Mouse (Mus musculus) hindbrain, embryonic 15.5 days (tissue): ENCODE measurements around the gene Spata5. TPM values are rescaled to one million over a fixed set of nuclear protein-coding genes. Genes with fewer than 3 reads are reported as not detected.

Source experiments
- ATAC-seq: fragments of 200-750 bp; cut with Nextera tagmentation; 2 replicates; pipeline ENCODE4 v1.8.0; 2017; ENCODE audit warnings: low read depth, moderate number of reproducible peaks, moderate TSS enrichment; ENCODE audit not compliant: low FRiP score
- H3K27ac ChIP-seq: fragments of 300-500 bp; sonication (generic); replicated peaks from 2 replicates; pipeline ENCODE4 v1.5.1; 2015; ENCODE audit warnings: mild to moderate bottlenecking, inconsistent platforms
- H3K27me3 ChIP-seq: fragments of 300-500 bp; sonication (generic); 2 replicates; pipeline ENCODE4 v1.6.1; 2015; ENCODE audit warnings: control low read depth, inconsistent platforms
- H3K36me3 ChIP-seq: fragments of 300-500 bp; sonication (generic); 2 replicates; pipeline ENCODE4 v1.6.1; 2015; ENCODE audit warnings: control low read depth, inconsistent platforms
- H3K4me1 ChIP-seq: fragments of 300-500 bp; sonication (generic); replicated peaks from 2 replicates; pipeline ENCODE4 v1.6.1; 2015; ENCODE audit warnings: control low read depth, inconsistent platforms
- H3K4me2 ChIP-seq: fragments of 300-500 bp; sonication (generic); 2 replicates; pipeline ENCODE4 v1.6.1; 2015; ENCODE audit warnings: moderate library complexity, mild to moderate bottlenecking, inconsistent platforms
- H3K4me3 ChIP-seq: fragments of 300-500 bp; sonication (generic); 2 replicates; pipeline ENCODE4 v1.5.1; 2015; ENCODE audit warnings: mild to moderate bottlenecking, inconsistent platforms
- H3K9ac ChIP-seq: fragments of 300-500 bp; sonication (generic); 2 replicates; pipeline ENCODE4 v1.6.1; 2015; ENCODE audit warnings: inconsistent platforms
- H3K9me3 ChIP-seq: fragments of 300-500 bp; sonication (generic); 2 replicates; pipeline ENCODE4 v1.6.1; 2016; ENCODE audit warnings: control low read depth, inconsistent platforms
- WGBS: fragments of 180-500 bp; shearing (Covaris S2); methylation state at CpG from one replicate; pipeline ENCODE4 v1.1.7; 2015; 5-methylcytosine and 5-hydroxymethylcytosine counted together
- polyA plus RNA-seq: library from polyadenylated mRNA; unstranded; fragments of >200 nt; fragmentation: Nextera tagmentation; extraction: Ambion mirVana; gene quantifications from 2 replicates; pipeline ENCODE4 v1.2.1, GENCODE M21; 2015

The Spata5 gene
- polyA plus RNA-seq, 1 experiment from 2014 or later = 29.9 TPM

- H3K4me2 ChIP-seq = no peak overlapping the region
- ATAC-seq = no peak
These were observed 146.4 kb downstream of the Spata5 start for GRCm38 (mm10) chr3:37566097-37566496.

GRCm38 (mm10) chr3:37567505-37567904 is 147.8 kb downstream of the Spata5 start:
- H3K9ac ChIP-seq = no peak overlapping the region
- H3K27me3 ChIP-seq = no peaks in the 10 kb centered on the region
- H3K4me2 ChIP-seq = no peak overlapping the region
- H3K4me1 ChIP-seq = peaks cover 11% of the 10 kb centered on the region
- H3K27ac ChIP-seq = no peak overlapping the region
- no peak overlapping the region for H3K4me3 ChIP-seq
- H3K36me3 ChIP-seq = no peaks in the 10 kb centered on the region
- 91% methylated on average over 1 of the region's 1 CpGs for WGBS
- ATAC-seq = no peak
- no peaks in the 10 kb centered on the region for H3K9me3 ChIP-seq

More at GRCm38 (mm10) chr3:37566097-37566496, 146.4 kb downstream of the Spata5 start:
- Histone ChIP-seq H3K36me3 (no peaks in the 10 kb centered on the region), H3K9me3 (no peaks in the 10 kb centered on the region), H3K27me3 (no peaks in the 10 kb centered on the region), H3K27ac (no peak overlapping the region), H3K4me3 (no peak overlapping the region), H3K4me1 (peaks cover 11% of the 10 kb centered on the region), H3K9ac (no peak overlapping the region)
- 97% methylated on average over 6 of the region's 6 CpGs for WGBS

- no peak overlapping the region for H3K9ac ChIP-seq
- H3K27me3 ChIP-seq = no peaks in the 10 kb centered on the region
- H3K4me1 ChIP-seq = peaks cover 11% of the 10 kb centered on the region
- no peaks in the 10 kb centered on the region for H3K9me3 ChIP-seq
- 79% methylated on average over 1 of the region's 1 CpGs for WGBS
- no peak overlapping the region for H3K4me2 ChIP-seq
- H3K36me3 ChIP-seq = no peaks in the 10 kb centered on the region
- H3K4me3 ChIP-seq = no peak overlapping the region
- no peak overlapping the region for H3K27ac ChIP-seq
- ATAC-seq = no peak
These were observed 149.1 kb downstream of the Spata5 start for GRCm38 (mm10) chr3:37568780-37569179.

GRCm38 (mm10) chr3:37569661-37570566 is 150.2 kb downstream of the Spata5 start:
- 20% methylated on average over 22 of the region's 22 CpGs for WGBS
- H3K4me3 ChIP-seq = no peak overlapping the region

GRCm38 (mm10) chr3:37571633-37572032 is 151.9 kb downstream of the Spata5 start:
- no peak for ATAC-seq
- WGBS = 59% methylated on average over 4 of the region's 4 CpGs

More at GRCm38 (mm10) chr3:37569661-37570566, 150.2 kb downstream of the Spata5 start:
- Histone ChIP-seq H3K36me3 (no peaks in the 10 kb centered on the region), H3K9me3 (no peaks in the 10 kb centered on the region), H3K9ac (no peak overlapping the region), H3K27ac (no peak overlapping the region), H3K4me1 (peaks cover 11% of the 10 kb centered on the region), H3K27me3 (no peaks in the 10 kb centered on the region), H3K4me2 (peak overlapping the region; percentile 37)
- ATAC-seq = peak; percentile 84

GRCm38 (mm10) chr3:37572066-37572465 is 152.4 kb downstream of the Spata5 start:
- no peak for ATAC-seq
- H3K27me3 ChIP-seq = no peaks in the 10 kb centered on the region
- 74% methylated on average over 6 of the region's 6 CpGs for WGBS

More at GRCm38 (mm10) chr3:37571633-37572032, 151.9 kb downstream of the Spata5 start:
- peaks cover 11% of the 10 kb centered on the region for H3K4me1 ChIP-seq
- H3K4me3 ChIP-seq = no peak overlapping the region
- no peak overlapping the region for H3K9ac ChIP-seq
- no peaks in the 10 kb centered on the region for H3K36me3 ChIP-seq
- no peak overlapping the region for H3K27ac ChIP-seq
- no peaks in the 10 kb centered on the region for H3K27me3 ChIP-seq
- H3K4me2 ChIP-seq = no peak overlapping the region
- H3K9me3 ChIP-seq = no peaks in the 10 kb centered on the region

GRCm38 (mm10) chr3:37576840-37577239 is 157.1 kb downstream of the Spata5 start:
- H3K27me3 ChIP-seq = no peaks in the 10 kb centered on the region
- H3K9ac ChIP-seq = no peak overlapping the region
- no peak overlapping the region for H3K4me2 ChIP-seq
- no peaks in the 10 kb centered on the region for H3K9me3 ChIP-seq
- no peaks in the 10 kb centered on the region for H3K4me1 ChIP-seq
- peaks cover 8% of the 10 kb centered on the region; the same call in 1 of the 2 replicates for H3K36me3 ChIP-seq
- no peak overlapping the region for H3K27ac ChIP-seq
- no peak for ATAC-seq
- H3K4me3 ChIP-seq = no peak overlapping the region
- 97% methylated on average over 6 of the region's 6 CpGs for WGBS

More at GRCm38 (mm10) chr3:37572066-37572465, 152.4 kb downstream of the Spata5 start:
- H3K36me3 ChIP-seq = no peaks in the 10 kb centered on the region
- no peak overlapping the region for H3K4me2 ChIP-seq
- H3K4me1 ChIP-seq = peaks cover 11% of the 10 kb centered on the region
- no peak overlapping the region for H3K4me3 ChIP-seq
- H3K9ac ChIP-seq = no peak overlapping the region
- H3K27ac ChIP-seq = no peak overlapping the region
- no peaks in the 10 kb centered on the region for H3K9me3 ChIP-seq

GRCm38 (mm10) chr3:37577706-37578105 is 158.0 kb downstream of the Spata5 start:
- no peaks in the 10 kb centered on the region for H3K27me3 ChIP-seq
- no peak overlapping the region for H3K4me2 ChIP-seq
- H3K9ac ChIP-seq = no peak overlapping the region
- no peak overlapping the region for H3K27ac ChIP-seq
- H3K9me3 ChIP-seq = no peaks in the 10 kb centered on the region
- no peak for ATAC-seq
- 93% methylated on average over 3 of the region's 3 CpGs for WGBS
- peaks cover 8% of the 10 kb centered on the region; the same call in 1 of the 2 replicates for H3K36me3 ChIP-seq
- no peak overlapping the region for H3K4me3 ChIP-seq
- H3K4me1 ChIP-seq = no peaks in the 10 kb centered on the region

- H3K9ac ChIP-seq = no peak overlapping the region
- no peaks in the 10 kb centered on the region for H3K9me3 ChIP-seq
- H3K4me2 ChIP-seq = no peak overlapping the region
- H3K4me3 ChIP-seq = no peak overlapping the region
- ATAC-seq = no peak
- WGBS = 87% methylated on average over 5 of the region's 5 CpGs
- H3K27ac ChIP-seq = no peak overlapping the region
- H3K4me1 ChIP-seq = peaks cover 22% of the 10 kb centered on the region
- no peaks in the 10 kb centered on the region for H3K27me3 ChIP-seq
- H3K36me3 ChIP-seq = peaks cover 8% of the 10 kb centered on the region; the same call in 1 of the 2 replicates
These were observed 164.9 kb downstream of the Spata5 start for GRCm38 (mm10) chr3:37584576-37584975.

- H3K27me3 ChIP-seq = no peaks in the 10 kb centered on the region
- peak overlapping the region; percentile 51 for H3K4me2 ChIP-seq
- H3K4me3 ChIP-seq = peak overlapping the region; percentile 19
- H3K27ac ChIP-seq = peak overlapping the region; percentile 78
- no peaks in the 10 kb centered on the region for H3K9me3 ChIP-seq
- ATAC-seq = peak; percentile 74
- H3K36me3 ChIP-seq = no peaks in the 10 kb centered on the region
- H3K4me1 ChIP-seq = peaks cover 22% of the 10 kb centered on the region
- WGBS = 7% methylated on average over 15 of the region's 15 CpGs
- peak overlapping the region; percentile 16; the same call in 1 of the 2 replicates for H3K9ac ChIP-seq
These were observed 166.5 kb downstream of the Spata5 start for GRCm38 (mm10) chr3:37585967-37586730.

GRCm38 (mm10) chr3:37586731-37587578 is 167.3 kb downstream of the Spata5 start:
- Histone ChIP-seq H3K27ac (peak overlapping the region; percentile 78), H3K9ac (peak overlapping the region; percentile 16; the same call in 1 of the 2 replicates), H3K4me3 (peak overlapping the region; percentile 19), H3K9me3 (no peaks in the 10 kb centered on the region), H3K36me3 (no peaks in the 10 kb centered on the region), H3K27me3 (no peaks in the 10 kb centered on the region), H3K4me2 (peak overlapping the region; percentile 51), H3K4me1 (peaks cover 22% of the 10 kb centered on the region)
- 31% methylated on average over 16 of the region's 16 CpGs for WGBS
- 0 out of 2 replicates have a peak, but pooled peaks have one; percentile 50 for ATAC-seq
